7 mouse cellular contexts compared by ENCODE assay signal in the genomic region with DNA sequence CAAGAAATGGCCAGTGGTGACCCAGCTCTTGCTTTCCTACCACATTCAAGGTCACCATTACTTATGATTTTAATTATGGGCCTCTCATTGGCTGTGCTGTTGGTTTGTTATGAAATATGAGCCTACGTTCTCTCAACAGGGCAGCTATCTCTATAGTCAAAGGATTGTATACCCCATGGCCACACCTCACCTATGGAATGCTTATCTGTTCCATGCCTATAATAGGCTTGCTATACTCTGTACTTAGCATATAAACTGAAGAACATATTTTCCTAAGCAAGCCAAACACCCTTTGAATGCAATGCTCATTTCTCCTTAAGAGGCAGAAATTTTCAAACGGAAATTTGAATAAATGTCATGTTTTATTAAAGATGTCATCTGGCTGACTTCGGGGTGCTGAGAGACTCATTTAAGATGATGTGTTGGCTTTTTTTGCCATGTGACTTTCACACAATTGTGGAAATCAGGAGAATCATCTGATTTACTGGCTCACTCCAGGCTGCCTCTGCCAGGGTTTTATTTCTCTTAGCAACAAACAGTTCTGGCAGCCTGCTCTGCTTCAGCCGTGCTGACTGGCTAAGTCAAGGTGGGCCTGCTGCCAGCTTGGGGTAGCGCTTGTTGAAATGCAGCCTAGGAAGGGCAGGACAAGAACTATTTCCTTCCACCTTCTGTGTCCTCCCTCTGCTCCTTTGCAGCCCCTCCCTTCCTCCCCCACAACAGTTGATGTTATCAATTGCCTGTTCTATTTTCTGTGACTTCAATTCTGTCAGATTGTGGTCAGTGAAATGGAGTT.
A peak's percentile ranks its signal among the peaks of the same experiment; 100 is the strongest.
DNase-seq lines count a peak whose midpoint lies in the region; ATAC-seq and TF ChIP-seq lines count a peak whose summit lies in the region.

No protein-coding gene starts in this region.

- 47% methylated on average over 5 of the region's 5 CpGs for WGBS in embryonic facial prominence, embryonic 14.5 days

- H3K79me2 ChIP-seq in MEL (ENCODE audit: control insufficient read depth, insufficient read depth, low read length, poor library complexity) = no peaks in the 10 kb centered on the region

- no peak overlapping the region for H3K27ac ChIP-seq in MEL (ENCODE audit: control insufficient read depth, low read depth, low read length)
- no peak overlapping the region for H3K27ac ChIP-seq in embryonic facial prominence, embryonic 14.5 days (replicated peaks; ENCODE audit: low read depth, low read length)

- H3K4me3 ChIP-seq in MEL (ENCODE audit: control insufficient read depth in 1 of 2, insufficient read depth in 1 of 2, low read depth in 2 of 2, low read length in 2 of 2) = no peak overlapping the region
- H3K4me3 ChIP-seq in embryonic facial prominence, embryonic 14.5 days (ENCODE audit: low read depth, low read length) = no peak overlapping the region

- H3K4me2 ChIP-seq in embryonic facial prominence, embryonic 14.5 days (ENCODE audit: low read depth, low read length) = no peak overlapping the region

- no peak for ATAC-seq in embryonic facial prominence, embryonic 14.5 days (ENCODE audit: low read depth)

- no peak for TF ChIP-seq RAD21 in MEL (IDR thresholded peaks at IDR 0.05; ENCODE audit: low read depth, low read length)

- H3K27me3 ChIP-seq in MEL (ENCODE audit: control insufficient read depth in 1 of 2, insufficient read depth in 2 of 2, low read length in 2 of 2) = peaks cover 0 to 3% of the 10 kb centered on the region in 2 experiments; a peak in 1 of 4 replicates
- H3K27me3 ChIP-seq in embryonic facial prominence, embryonic 14.5 days (replicated peaks; ENCODE audit: control insufficient read depth, insufficient read depth, low read length) = no peaks in the 10 kb centered on the region

- DNase-seq in MEL (ENCODE audit: low read depth, low spot score) = peak; percentile 9
- DNase-seq in adipocyte (ENCODE audit: low spot score) = peak; percentile 96
- peak; percentile 90 for DNase-seq in embryonic facial prominence, embryonic 14.5 days (ENCODE audit: low spot score)
- peak; percentile 76 for DNase-seq in heart, postnatal 25 days (ENCODE audit: low spot score)
- DNase-seq in left cerebral cortex, adult 18-20 months (ENCODE audit: low spot score in 2 of 2) = peak; percentile 60 to 73
- peak; percentile 68 for DNase-seq in ovary, adult 18-20 months (ENCODE audit: low spot score)
- no peak for DNase-seq in yolk sac, embryonic 10.5 days (ENCODE audit: low spot score)

- TF ChIP-seq EP300 in MEL (IDR thresholded peaks at IDR 0.05; ENCODE audit: low read depth in 1 of 2, low read length in 2 of 2) = no peak

- H3K9ac ChIP-seq in MEL (ENCODE audit: control insufficient read depth, low read depth, low read length, poor library complexity, severe bottlenecking) = no peak overlapping the region
- no peak overlapping the region for H3K9ac ChIP-seq in embryonic facial prominence, embryonic 14.5 days (ENCODE audit: low read depth, low read length)

- intact Hi-C loops in heart, postnatal 25 days (cut with DNase I) = no loop called here

- H3K9me3 ChIP-seq in MEL (replicated peaks; ENCODE audit: insufficient read depth, low read length) = no peaks in the 10 kb centered on the region
- H3K9me3 ChIP-seq in embryonic facial prominence, embryonic 14.5 days (ENCODE audit: control insufficient read depth, low read length) = no peaks in the 10 kb centered on the region

- TF ChIP-seq POLR2A in MEL (IDR thresholded peaks at IDR 0.05; ENCODE audit: control insufficient read depth in 1 of 2, insufficient read depth in 1 of 2, low read depth in 1 of 2, low read length in 2 of 2, poor library complexity in 1 of 2) = no peak

- H3K36me3 ChIP-seq in MEL (ENCODE audit: control insufficient read depth in 1 of 2, insufficient read depth in 2 of 2, low read length in 2 of 2) = no peaks in the 10 kb centered on the region
- no peaks in the 10 kb centered on the region for H3K36me3 ChIP-seq in embryonic facial prominence, embryonic 14.5 days (ENCODE audit: control insufficient read depth, insufficient read depth, low read length)

- TF ChIP-seq CTCF in MEL (IDR thresholded peaks at IDR 0.05 in 2 of 3, conservative IDR thresholded peaks at IDR 0.05 in 1 of 3; ENCODE audit: control insufficient read depth in 1 of 3, insufficient read depth in 1 of 3, low read depth in 2 of 3, low read length in 3 of 3, poor library complexity in 1 of 3, severe bottlenecking in 1 of 3) = no peak

- no peaks in the 10 kb centered on the region for H3K4me1 ChIP-seq in MEL (ENCODE audit: control insufficient read depth in 1 of 2, insufficient read depth in 2 of 2, low read length in 2 of 2)
- peaks cover 4% of the 10 kb centered on the region; the same call in 1 of the 2 replicates for H3K4me1 ChIP-seq in embryonic facial prominence, embryonic 14.5 days (ENCODE audit: control insufficient read depth, insufficient read depth, low read length)

TF ChIP-seq in MEL, 35 proteins besides CTCF, POLR2A, EP300 and RAD21:
- TF ChIP-seq E2F4 (IDR thresholded peaks at IDR 0.05; ENCODE audit: borderline replicate concordance, low read depth, low read length) (no peak), MAX (IDR thresholded peaks at IDR 0.05; ENCODE audit: low read length) (no peak), KAT2A (conservative IDR thresholded peaks at IDR 0.05; ENCODE audit: low read depth, low read length) (no peak), SIN3A (IDR thresholded peaks at IDR 0.05; ENCODE audit: low read length) (no peak), MXI1 (IDR thresholded peaks at IDR 0.05; ENCODE audit: low read depth, low read length) (no peak), USF1 (IDR thresholded peaks at IDR 0.05; ENCODE audit: low read depth, low read length) (no peak), NELFE (IDR thresholded peaks at IDR 0.05; ENCODE audit: low read depth, low read length) (no peak), ZC3H11A (IDR thresholded peaks at IDR 0.05; ENCODE audit: low read depth, low read length) (no peak), GABPA (IDR thresholded peaks at IDR 0.05; ENCODE audit: low read depth, low read length) (no peak), SMC3 (IDR thresholded peaks at IDR 0.05; ENCODE audit: low read depth, low read length) (no peak), MYB (IDR thresholded peaks at IDR 0.05; ENCODE audit: low read depth, low read length) (no peak), MEF2A (IDR thresholded peaks at IDR 0.05; ENCODE audit: extremely low read depth, insufficient replicate concordance, low read depth, low read length, poor library complexity, severe bottlenecking) (no peak), TCF12 (IDR thresholded peaks at IDR 0.05; ENCODE audit: low read depth, low read length) (no peak), USF2 (IDR thresholded peaks at IDR 0.05; ENCODE audit: borderline replicate concordance in 1 of 2, insufficient read depth in 1 of 2, low read depth in 1 of 2, low read length in 2 of 2) (no peak), ZKSCAN1 (IDR thresholded peaks at IDR 0.05; ENCODE audit: low read depth, low read length) (no peak), MYC (IDR thresholded peaks at IDR 0.05; ENCODE audit: low read depth, low read length) (no peak), HCFC1 (IDR thresholded peaks at IDR 0.05; ENCODE audit: low read depth, low read length) (no peak), BHLHE40 (IDR thresholded peaks at IDR 0.05; ENCODE audit: borderline replicate concordance, low read depth, low read length) (no peak), ZNF384 (IDR thresholded peaks at IDR 0.05; ENCODE audit: low read depth, low read length) (no peak), NRF1 (IDR thresholded peaks at IDR 0.05; ENCODE audit: insufficient read depth, low read depth, low read length, poor library complexity, severe bottlenecking) (no peak)
